Comparison of ENCODE assay signal across 7 mouse cellular contexts in genomic region chr2:84637452-84638165, GRCm38 (mm10). TPM values are rescaled to one million over a fixed set of nuclear protein-coding genes. Genes with fewer than 3 reads are reported as not detected.
A peak's percentile ranks its signal among the peaks of the same experiment; 100 is the strongest.
DNase-seq lines count a peak whose midpoint lies in the region; ATAC-seq and TF ChIP-seq lines count a peak whose summit lies in the region.

No protein-coding gene starts in this region.

- no peak overlapping the region; the same call in 1 of the 2 replicates for H3K4me2 ChIP-seq in hindbrain, postnatal 0 days (ENCODE audit: low read depth, low read length)

- DNase-seq in ES-E14 (ENCODE audit: low read depth, low spot score) (no peak), adipocyte (ENCODE audit: low spot score) (peak; percentile 27)
- no peak for DNase-seq in hindbrain, postnatal 0 days (ENCODE audit: low spot score)
- peak; percentile 62 for DNase-seq in lung, postnatal 36 days
- no peak for DNase-seq in spleen, postnatal 10 days (ENCODE audit: low spot score in 2 of 2)
- no peak for DNase-seq in right cerebral cortex, postnatal 14 days
- no peak for DNase-seq in cerebellum, adult 18-20 months

- no peaks in the 10 kb centered on the region for H3K36me3 ChIP-seq in ES-E14 (ENCODE audit: control insufficient read depth, insufficient read depth, low read length, poor library complexity, severe bottlenecking)
- H3K36me3 ChIP-seq in hindbrain, postnatal 0 days (ENCODE audit: insufficient read depth, low read length), result no peaks in the 10 kb centered on the region

- H3K9me3 ChIP-seq in ES-E14 (ENCODE audit: control insufficient read depth, insufficient read depth, low read depth, low read length), result no peaks in the 10 kb centered on the region
- no peaks in the 10 kb centered on the region for H3K9me3 ChIP-seq in hindbrain, postnatal 0 days (ENCODE audit: low read length)

- in situ Hi-C loops in ES-E14 (cut with MboI; ENCODE audit: low sequenced_read_pairs in 2 of 2, unreplicated experiment in 2 of 2), result no loop called here

- TF ChIP-seq CTCF in hindbrain, postnatal 0 days (IDR thresholded peaks at IDR 0.05; ENCODE audit: low read depth), result no peak

- H3K9ac ChIP-seq in ES-E14 (ENCODE audit: insufficient read depth, low read depth, low read length, poor library complexity, severe bottlenecking), result no peak overlapping the region
- no peak overlapping the region for H3K9ac ChIP-seq in hindbrain, postnatal 0 days (replicated peaks; ENCODE audit: low read length)

- peaks cover 18 to 19% of the 10 kb centered on the region in 2 experiments for H3K4me1 ChIP-seq in ES-E14 (ENCODE audit: control insufficient read depth in 2 of 2, insufficient read depth in 2 of 2, low read length in 2 of 2, poor library complexity in 1 of 2)
- H3K4me1 ChIP-seq in hindbrain, postnatal 0 days (ENCODE audit: insufficient read depth, low read length), result peaks cover 33% of the 10 kb centered on the region

- WGBS in hindbrain, postnatal 0 days, result 27% methylated on average over 7 of the region's 7 CpGs

- no peak overlapping the region for H3K4me3 ChIP-seq in ES-E14 (ENCODE audit: insufficient read depth in 1 of 2, low read depth in 1 of 2, low read length in 2 of 2, poor library complexity in 1 of 2, severe bottlenecking in 1 of 2)
- no peak overlapping the region for H3K4me3 ChIP-seq in hindbrain, postnatal 0 days (ENCODE audit: low read length)

- no peak for ATAC-seq in hindbrain, postnatal 0 days

- H3K27me3 ChIP-seq in hindbrain, postnatal 0 days (ENCODE audit: insufficient read depth, low read length), result no peaks in the 10 kb centered on the region

- H3K27ac ChIP-seq in ES-E14 (ENCODE audit: insufficient read depth, low read depth, low read length, poor library complexity, severe bottlenecking), result no peak overlapping the region
- H3K27ac ChIP-seq in hindbrain, postnatal 0 days, result peak overlapping the region; percentile 81

TF ChIP-seq in ES-E14, 5 proteins besides CTCF, POLR2A, EP300 and RAD21:
- TF ChIP-seq CHD2 (IDR thresholded peaks at IDR 0.05; ENCODE audit: low read depth, low read length), result no peak
- peak; percentile 84 for TF ChIP-seq ZNF384 (IDR thresholded peaks at IDR 0.05; ENCODE audit: low read depth, low read length)
- TF ChIP-seq HCFC1 (IDR thresholded peaks at IDR 0.05; ENCODE audit: borderline replicate concordance, insufficient read depth, low read length), result no peak
- no peak for TF ChIP-seq ZC3H11A (IDR thresholded peaks at IDR 0.05; ENCODE audit: borderline replicate concordance, low read depth, low read length)

RNA-seq across cellular contexts. Expression of gene Ctnnd1, which starts 13.0 kb away (rescaled TPM):
- total RNA-seq in ES-E14 (2012; rRNA removed), result 48.2 and 51.5 TPM in 2 replicates
- 75.7 and 86.5 TPM in 2 replicates for total RNA-seq in hindbrain, postnatal 0 days (2014; rRNA removed)
- 12.7 and 15.8 TPM in 2 replicates for polyA plus RNA-seq in hindbrain, postnatal 0 days (2015; fragmentation: Nextera tagmentation; extraction: Ambion mirVana)

RNA-seq across cellular contexts. Expression of gene Btbd18, which starts 21.3 kb away (rescaled TPM):
- 3.2 and 3.6 TPM in 2 replicates for total RNA-seq in ES-E14 (2012; rRNA removed)
- total RNA-seq in hindbrain, postnatal 0 days (2014; rRNA removed), result not detected in 2 replicates
- 0.50 and 0.68 TPM in 2 replicates for polyA plus RNA-seq in hindbrain, postnatal 0 days (2015; fragmentation: Nextera tagmentation; extraction: Ambion mirVana)

RNA-seq across cellular contexts. Expression of gene Selenoh, which starts 33.0 kb away (rescaled TPM):
- total RNA-seq in ES-E14 (2012; rRNA removed), result 546 and 589 TPM in 2 replicates
- 271 and 302 TPM in 2 replicates for total RNA-seq in hindbrain, postnatal 0 days (2014; rRNA removed)
- 247 and 248 TPM in 2 replicates for polyA plus RNA-seq in hindbrain, postnatal 0 days (2015; fragmentation: Nextera tagmentation; extraction: Ambion mirVana)

RNA-seq across cellular contexts. Expression of gene Gm28635, which starts 40.2 kb away (rescaled TPM):
- total RNA-seq in ES-E14 (2012; rRNA removed), result 1.1 and 2.7 TPM in 2 replicates
- total RNA-seq in hindbrain, postnatal 0 days (2014; rRNA removed), result not detected in 2 replicates
- polyA plus RNA-seq in hindbrain, postnatal 0 days (2015; fragmentation: Nextera tagmentation; extraction: Ambion mirVana), result not detected in 2 replicates

RNA-seq across cellular contexts. Expression of gene Med19, which starts 40.6 kb away (rescaled TPM):
- total RNA-seq in ES-E14 (2012; rRNA removed), result 17.1 and 31.4 TPM in 2 replicates
- total RNA-seq in hindbrain, postnatal 0 days (2014; rRNA removed), result 31.4 and 31.6 TPM in 2 replicates
- 47.4 and 47.5 TPM in 2 replicates for polyA plus RNA-seq in hindbrain, postnatal 0 days (2015; fragmentation: Nextera tagmentation; extraction: Ambion mirVana)

Comparison
In these comparisons a context has a peak if more than half of its experiments do, and no peak if none do; other contexts are left out.
1. DNase-seq: peak in adipocyte (single experiment) and lung, postnatal 36 days (single experiment); none in ES-E14 (single experiment), hindbrain, postnatal 0 days (single experiment), spleen, postnatal 10 days (0 of 2), right cerebral cortex, postnatal 14 days (single experiment) and cerebellum, adult 18-20 months (0 of 2).